Mouse (Mus musculus) mature B cell (primary cell): ENCODE data around the gene Ube2e3.

Experiments
- in situ Hi-C: fragments of 300-500 bp; cut with MboI; formaldehyde crosslinking; loops from 2 replicates; pipeline ENCODE4 v1.14.3; 2019

Ube2e3 gene

DNA sequence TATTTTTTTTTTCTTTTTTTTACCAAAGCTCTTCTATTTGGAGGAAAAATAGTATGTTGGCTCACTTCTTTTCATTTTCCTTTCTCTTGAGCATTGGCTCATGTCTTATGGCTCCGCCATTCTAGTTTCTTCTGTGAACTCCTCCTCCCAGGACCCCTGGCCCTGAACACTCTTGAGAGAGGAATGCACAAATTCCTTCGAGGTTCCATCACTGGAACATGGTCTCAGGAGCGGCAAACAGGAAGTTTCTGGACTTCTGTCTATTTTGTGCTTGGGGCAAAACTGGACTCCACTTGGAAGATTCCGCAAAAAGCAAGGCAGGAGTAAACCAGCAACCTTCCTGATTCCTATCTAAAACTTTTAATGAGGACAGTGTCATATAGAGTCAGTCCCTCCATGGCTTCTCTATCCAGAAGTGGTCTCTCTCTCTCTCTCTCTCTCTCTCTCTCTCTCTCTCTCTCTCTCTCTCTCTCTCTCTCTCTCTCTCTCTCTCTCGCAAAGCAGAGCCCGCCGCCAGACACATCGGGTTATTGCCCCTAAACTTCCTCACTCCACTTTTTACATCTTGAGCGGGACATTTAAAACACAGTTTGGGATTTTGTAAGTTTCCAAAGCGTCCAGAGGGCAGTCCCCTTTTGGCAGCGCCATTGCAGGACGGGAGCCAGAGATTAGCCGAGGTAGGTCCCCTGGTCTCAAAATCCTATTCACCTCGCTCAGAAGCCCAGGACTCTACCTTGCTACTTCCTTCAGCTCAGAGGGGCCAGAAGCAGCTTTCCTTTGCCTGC, at the start of gene Ube2e3:
Ube2e3 (plus strand) TSS at position 399 of the 785 bp plus-strand sequence.
- in situ Hi-C loops: no loop called here

DNA sequence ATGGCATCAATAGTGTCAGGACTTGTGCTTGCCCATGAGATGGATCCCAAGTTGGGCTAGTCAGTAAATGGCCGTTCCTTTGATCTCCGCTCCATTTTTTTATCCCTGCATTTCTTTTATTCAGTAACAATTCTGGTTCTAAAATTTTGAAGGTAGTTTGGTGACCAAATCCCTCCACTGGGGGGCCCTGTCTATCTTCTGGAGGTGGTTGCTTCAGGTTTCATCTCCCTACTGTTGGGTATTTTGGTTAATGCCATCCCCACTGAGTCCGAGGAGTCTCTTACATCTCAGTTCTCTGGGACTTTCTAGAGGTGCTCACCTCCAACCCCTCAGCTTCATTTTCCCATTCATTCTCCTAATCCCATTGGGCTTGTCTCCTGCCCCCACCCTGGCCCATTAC, 38.0 kb upstream of the Ube2e3 start:
- in situ Hi-C loops: no loop called here

DNA sequence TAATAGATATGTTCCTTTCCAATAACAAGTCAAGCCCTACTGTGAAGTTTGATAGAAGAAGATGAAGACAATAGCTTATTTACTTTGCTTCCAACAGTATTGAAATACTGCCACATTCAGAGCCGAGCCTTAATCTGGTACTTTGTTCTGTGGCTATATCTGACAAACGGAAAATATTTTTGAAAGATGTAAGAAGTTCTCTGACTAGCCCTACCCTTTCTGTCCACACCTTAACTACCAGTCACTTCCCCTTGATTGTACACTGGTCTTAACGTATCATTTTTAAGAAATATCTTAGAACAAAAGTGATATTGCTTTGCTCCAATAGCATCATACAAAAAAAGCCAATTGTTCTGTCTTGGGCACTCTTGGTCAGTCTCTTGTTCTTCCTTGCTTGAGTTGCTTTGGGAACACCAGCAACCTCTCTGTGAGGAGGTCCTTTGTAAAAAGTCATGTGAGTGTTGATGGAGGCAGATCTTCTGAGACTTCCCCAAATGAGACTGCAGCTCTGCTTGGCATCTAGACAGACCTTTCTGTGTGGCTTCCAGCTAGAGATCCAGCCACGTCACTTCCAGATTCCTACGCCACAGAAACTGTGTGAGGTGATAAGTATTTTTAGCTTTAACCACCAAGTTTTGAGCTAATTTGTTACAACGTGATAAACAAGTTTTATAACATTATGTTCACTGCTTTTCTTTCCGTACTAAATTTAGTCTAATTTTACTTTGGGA, 26.3 kb upstream of the Ube2e3 start:
- in situ Hi-C loops: no loop called here

DNA sequence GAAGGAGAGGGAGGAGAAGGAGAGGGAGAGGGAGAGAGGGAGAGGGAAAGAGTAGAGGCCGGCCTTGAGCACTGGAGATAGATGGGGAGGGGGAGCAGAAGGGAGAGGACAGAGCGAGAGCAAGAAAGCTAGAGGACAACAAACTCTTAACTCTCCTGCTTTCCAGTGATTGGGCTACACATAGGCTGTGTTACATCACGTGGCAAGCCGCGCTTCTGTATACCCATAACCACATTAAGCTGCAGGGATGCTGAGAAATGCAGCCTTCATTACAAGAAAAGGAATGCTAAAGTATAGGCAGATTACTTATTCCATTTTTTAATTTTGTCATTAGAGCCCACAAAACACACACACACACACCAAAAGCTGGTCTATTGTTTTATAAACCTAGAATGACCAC, 23.6 kb upstream of the Ube2e3 start:
- in situ Hi-C loops: no loop called here

DNA sequence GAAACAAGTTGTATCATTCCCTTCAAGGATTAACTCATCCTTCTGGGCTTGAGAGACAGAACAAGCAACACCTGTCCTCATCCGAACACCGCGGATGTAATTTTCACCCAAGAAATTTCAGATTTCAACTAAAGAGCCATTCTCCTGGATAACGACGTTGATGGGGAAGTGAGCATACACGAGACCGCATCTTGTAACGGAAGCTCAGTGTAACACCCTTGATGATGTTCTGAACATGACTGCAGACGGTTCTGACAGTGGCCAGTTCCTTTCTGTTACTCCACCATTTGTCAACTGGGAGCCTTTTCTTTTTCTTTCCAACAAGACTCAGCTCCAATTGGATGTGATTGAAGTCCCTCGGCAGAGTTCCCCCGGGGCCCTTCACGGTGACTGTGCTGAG, 22.6 kb upstream of the Ube2e3 start:
- in situ Hi-C loops: no loop called here

DNA sequence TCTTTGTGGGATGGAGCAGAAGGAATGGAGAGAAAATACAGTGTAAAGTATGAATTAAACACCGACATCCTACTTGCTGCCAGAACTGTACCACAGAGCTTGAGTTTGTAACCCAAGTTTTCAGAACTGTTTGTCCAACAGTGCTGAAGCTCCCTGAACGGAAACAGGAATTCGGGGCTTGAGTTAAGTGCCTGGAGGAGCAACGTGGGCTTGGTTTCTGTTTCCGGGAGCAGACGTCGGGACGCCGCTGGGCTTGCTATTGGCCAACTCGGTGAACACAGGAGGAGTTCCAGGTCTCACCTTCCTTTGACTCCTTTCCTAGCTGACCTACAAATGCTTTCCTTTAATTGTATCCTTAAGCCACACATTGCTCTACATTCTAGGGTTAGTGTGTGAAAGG, 22.2 kb upstream of the Ube2e3 start:
- in situ Hi-C loops: no loop called here

DNA sequence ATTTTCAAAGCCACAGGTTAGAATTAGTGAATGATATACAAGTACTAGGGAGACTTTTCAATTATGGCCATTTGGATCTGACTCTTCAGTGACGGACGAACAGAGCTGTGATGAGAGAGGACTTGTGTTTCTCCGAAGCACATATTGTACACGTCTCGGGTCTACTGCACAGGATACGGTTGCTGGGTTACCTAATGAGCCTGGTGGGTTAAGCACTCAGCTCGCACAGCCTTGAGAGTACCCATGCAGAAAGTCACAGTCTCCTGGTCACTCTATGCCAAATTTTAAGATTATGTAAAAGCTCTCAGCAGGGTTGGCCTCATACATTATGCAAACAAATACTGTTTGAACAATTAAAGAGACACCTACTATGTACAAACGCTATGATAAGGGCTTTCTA, 13.6 kb upstream of the Ube2e3 start:
- in situ Hi-C loops: no loop called here

DNA sequence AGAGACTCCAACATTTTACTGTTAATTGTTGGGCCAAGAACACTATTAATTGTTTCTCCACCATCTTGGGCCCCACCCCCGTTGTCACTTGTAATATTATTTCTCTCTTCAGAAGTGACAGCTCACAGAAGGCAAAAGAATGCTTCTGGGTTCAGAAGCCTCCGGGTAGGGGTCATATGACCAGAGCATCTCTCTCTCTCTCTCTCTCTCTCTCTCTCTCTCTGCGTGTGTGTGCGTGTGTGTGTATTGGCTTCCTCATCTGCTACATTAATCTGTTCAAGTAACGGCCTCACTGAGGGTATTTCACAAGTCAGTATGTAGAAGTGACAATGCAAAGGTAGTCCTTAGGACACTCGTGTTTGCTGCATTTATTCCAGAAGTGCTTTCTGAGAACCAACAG, 9.3 kb upstream of the Ube2e3 start:
- in situ Hi-C loops: no loop called here

DNA sequence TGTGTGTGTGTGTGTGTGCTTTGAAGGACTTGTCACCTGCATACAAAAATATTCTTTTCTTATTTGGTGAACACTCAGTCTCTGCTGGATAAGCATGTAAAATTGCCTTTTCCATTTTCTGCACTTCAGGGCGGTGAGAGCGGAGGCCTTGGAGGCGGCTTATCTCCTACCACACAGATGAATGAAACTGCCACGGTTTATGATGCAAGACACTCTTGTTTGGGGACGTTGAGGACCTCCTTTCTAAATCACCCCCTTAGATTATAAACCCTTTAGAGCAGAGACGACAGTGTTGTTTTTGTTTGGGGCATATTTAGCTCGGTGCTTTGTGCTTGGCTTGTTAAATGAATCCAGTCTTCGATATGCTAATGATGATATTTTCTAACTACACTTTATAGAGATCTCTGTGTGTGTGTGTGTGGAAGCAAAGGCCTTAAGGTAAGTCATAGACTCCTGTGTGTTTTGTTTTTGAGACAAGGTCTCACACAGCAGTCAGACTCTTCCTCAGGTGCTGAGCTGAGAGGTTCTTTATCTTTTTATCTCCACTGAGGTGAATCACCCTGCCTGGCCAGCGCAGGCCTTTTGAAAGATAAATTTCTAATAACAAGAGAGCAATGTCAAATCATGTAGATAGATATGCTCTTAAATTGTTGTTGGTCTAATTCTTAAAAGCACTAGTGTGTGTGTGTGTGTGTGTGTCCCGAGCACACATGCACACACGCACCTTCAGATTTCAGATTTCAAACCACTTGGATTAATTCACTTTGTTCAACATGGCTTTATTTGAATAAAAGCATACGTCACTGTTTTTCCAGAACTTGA, 8.4 kb upstream of the Ube2e3 start:
- in situ Hi-C loops: no loop called here

DNA sequence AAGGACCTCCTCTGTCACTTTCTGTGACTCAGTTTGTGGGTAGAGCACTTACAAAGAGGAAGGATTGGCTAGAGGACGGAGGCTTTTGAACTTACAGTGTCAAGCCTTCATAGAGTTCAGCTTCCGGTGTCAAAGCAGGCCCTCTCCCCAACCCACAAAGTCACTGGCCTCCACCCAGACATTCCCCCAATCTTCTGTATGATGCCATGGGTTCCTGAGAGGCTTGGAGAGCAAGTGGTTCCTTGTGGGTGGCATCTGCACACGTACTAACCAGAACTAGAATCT, 7.9 kb upstream of the Ube2e3 start:
- in situ Hi-C loops: no loop called here

DNA sequence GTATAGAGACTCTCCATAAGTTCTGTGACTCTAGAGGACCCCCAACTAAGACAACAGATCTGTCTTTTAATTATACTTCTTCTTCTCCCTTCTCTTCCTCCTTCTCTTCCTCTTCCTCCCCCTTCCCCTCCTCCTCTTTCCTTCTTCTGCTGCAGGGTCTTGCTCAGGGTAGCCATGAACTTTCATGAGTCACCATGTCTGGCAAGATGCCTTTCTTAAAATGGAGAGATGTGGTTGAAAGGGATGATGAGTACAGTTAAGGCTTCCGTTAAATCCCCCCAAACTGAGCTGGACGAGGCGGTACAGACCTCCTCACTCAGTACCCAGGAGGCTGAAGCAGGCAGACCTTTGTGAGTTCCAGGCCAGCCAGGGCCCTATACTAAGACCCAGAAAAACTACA, 3.8 kb upstream of the Ube2e3 start:
- in situ Hi-C loops: no loop called here

DNA sequence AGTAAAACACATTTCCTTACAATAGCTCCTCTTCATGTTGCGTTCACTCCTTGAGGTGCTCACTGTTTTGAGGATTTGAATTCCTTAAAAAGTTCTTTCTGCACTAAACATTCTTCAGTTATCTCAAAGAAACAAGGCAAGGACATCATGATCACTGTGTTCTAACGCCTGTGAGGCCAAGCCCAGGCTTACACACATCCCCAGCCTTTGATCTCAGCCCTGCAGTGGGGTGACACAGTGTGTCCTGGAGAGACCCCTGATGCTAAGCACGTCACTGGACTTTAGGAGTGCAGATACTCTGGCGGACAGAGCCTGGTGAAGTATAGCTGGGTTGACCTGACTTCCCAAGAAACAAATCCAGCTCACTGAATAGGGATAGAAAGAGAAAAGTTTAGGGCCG, 3.1 kb upstream of the Ube2e3 start:
- in situ Hi-C loops: no loop called here

DNA sequence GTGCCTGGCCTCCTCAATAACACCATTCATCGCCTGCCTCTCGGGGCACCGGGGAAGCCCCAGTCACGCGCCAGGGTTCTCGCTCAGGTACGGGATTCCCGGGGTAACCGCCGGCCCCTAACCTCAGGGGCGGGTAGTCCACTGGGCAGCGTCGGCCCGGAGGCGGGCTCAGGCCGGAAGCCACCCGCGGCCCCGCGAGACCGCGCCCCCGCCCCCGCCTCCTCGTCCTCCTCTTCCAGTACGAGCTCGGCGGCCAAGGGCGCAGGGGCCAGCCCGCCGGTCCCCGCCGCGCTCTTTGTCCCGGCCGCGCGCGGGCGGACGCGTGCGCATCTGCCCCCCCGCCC, 559 bp downstream of the Ube2e3 start:
- in situ Hi-C loops: no loop called here

DNA sequence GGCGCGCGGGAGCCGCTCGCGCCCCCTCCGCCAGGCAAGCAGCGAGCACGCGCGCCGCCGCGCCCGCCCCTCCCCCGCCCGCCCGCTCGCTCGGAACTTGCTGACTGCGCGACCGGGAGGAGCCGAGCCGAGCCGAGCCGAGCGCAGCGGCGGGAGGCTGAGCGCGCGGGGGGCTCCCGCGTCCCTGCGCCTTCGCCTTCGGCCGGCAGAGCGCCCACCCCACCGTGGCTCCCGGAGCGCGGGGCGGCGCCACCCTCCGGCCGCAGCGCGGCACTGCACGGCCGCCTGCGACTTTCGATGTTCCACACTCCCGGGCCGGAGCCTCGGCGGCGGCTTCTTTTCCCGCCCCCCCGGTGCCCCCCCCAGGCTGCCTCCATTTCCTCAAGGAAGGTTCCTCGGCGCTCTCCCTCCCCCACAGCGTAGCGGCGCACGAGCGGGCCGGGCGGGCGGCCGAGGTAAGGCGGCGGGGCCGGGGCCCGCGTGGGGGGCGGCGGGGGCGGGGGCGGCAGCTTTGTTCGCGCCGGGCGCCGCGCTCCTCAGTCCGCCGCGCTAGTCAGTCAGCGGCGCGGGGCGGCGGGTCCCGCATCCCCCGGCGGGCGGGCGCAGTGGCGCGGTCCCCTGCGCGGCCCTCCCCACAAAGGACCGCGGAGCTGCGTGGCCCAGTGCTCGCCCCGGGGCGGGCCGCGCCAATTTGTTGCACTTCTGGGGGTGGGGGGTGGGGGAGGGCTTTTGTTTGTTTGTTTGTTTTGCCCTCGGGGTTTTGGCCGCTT, 1.2 kb downstream of the Ube2e3 start:
- in situ Hi-C loops: no loop called here

DNA sequence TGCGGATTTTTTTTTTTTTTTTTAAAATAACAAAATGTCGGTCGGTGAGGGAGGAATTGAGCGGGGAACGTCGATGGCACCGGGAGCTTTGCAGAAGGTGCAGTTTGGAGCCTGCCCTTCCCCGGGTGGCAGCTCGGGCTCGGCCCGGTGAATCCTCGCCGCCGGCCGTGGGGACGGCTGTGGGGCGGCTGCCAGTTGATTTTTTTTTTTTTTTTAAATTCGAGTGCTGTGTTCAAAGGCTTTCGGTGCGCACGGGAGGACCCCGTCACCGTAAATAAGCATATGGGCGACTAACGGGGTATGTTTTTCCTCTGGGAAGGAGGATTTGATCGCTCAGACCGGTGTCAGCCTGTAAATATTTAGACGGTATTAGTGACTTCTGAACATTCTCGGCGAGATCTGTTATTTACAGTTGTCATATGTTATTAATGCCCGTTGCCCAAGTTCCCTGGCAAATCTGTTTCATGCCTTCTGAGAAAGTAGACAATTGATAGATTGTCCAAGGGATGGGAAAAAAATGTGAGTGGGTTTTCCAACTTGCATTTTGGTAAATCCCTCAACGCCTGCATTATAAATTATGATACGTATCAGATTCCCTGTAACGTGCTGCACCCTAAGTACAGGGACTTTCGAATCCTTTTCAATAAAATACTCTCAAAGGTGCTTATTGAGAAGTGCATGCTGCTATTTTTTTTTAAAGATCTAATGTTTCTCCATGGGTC, 2.0 kb downstream of the Ube2e3 start:
- in situ Hi-C loops: no loop called here

DNA sequence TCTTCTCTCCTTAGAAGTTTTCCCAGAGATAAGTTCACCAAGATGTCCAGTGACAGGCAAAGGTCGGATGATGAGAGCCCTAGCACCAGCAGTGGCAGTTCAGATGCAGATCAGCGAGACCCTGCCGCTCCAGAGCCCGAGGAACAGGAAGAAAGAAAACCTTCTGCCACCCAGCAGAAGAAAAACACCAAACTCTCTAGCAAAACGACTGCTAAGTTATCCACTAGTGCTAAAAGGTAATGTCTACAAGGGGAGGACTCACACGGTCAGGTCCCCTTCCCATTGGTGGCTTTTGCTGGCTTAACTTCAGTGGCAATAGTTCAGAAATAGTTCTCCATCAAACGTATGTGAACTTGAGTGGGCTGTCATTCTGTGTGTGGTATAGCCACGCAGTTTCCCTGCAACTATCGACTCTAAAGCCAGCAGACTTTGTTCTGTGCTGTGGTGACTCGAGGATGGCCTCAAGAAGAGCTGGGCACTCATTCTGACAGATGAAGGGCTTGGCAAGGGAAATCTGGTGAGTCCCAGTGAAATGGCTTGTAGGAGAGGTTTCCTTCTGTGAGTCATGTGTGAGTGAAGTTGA, 2.6 kb downstream of the Ube2e3 start:
- in situ Hi-C loops: no loop called here

DNA sequence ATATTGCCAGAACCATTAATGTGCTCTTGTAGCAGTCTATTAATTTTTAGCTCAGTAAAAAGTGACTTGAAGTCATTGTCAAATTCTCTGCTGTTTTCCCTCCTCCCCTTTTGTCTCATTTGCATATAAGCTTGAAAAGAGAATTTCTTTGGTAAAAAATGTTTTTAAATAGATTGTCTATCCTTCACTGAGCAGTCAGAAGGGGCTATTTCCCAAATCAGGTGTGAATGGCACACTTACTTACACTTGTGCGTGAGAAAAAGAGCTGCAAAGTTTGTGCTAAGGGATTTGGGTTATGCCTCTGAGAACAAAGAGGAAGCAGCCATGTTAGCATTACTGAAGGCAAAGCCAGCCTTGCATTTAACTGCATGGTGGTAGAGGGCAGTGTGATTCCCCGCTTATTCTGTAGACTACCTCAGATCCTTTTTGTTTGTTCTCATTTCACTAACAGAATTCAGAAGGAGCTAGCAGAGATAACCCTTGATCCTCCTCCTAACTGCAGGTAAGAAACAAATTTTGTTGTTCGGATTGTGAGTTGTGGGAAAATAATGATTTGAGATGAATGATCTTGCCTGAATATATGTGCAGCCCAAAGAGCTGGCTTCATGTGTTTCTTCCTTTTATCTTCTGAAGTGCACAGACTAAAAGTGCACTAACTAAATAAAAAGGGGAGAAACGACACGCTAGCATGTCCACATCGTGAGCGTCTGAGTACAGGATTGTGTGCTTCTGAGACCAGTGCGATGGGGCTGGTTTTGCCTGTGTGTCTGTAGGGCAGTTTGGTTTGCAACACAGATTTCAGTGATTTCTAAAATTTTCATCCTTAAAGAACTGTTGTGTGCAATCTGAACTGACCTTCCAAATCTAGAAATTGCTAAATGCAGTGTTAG, 4.3 kb downstream of the Ube2e3 start:
- in situ Hi-C loops: no loop called here

DNA sequence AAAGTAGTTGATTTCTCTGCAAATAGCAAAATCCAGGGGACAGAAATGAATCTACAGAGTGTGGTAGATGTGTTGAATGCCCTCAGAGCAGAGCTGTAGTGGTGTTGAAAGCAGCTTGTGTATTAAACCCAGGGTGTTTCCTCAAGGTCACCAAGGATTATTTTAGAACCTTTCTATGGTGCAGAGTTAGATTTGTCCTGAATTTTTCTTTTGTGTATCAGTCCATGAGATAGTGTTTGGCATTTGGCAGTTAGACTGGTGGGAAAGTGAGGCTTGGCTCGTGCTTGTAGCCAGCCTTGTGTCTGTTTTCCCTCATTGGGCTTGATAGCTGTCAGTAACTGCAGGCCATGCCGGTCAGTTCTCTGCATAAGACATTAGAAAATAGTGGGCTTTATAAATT, 6.0 kb downstream of the Ube2e3 start:
- in situ Hi-C loops: no loop called here

DNA sequence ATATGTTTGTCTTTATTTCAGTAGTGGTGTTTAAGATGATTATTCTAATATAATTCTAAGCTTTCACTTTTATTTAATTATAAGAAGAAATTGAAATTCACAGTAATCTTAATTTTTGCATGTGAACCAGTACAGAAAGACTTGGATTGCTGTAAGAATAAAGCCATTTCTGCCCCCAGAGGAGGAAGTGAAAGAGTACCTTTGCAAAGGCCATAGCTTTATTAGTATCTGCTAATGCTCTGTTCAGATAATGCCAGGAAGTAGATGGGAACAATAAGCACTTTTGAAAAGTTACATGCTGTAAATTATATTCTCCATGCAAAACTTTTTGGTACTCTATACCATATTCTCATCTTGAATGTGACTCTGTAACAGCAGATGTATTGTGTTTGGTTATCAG, 8.1 kb downstream of the Ube2e3 start:
- in situ Hi-C loops: no loop called here

DNA sequence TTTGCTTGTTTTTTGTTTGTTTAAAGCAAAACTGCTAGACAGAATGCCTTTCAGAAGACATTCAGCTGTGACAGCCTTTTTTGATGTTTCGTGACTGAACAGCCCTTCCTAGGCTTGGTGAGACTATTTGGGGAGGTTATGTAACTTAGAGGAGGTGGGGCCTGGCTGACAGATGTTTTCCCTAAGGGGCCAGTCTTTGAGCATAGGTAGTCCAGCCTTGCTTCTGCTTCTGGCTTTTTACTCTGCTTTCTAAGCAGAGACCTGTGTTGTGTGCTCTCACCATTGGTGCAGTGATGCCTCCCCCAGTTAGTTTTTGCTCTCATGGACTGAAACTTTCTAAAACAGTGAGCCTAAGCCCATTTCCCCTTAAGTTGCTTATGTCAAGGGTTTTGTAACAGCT, 14.1 kb downstream of the Ube2e3 start:
- in situ Hi-C loops: no loop called here
